Mouse (Mus musculus): ENCODE results near the gene Ablim1. TPM values are rescaled to one million over a fixed set of nuclear protein-coding genes. Genes with fewer than 3 reads are reported as not detected.

Gene Ablim1
- polyA plus RNA-seq (2015; fragmentation: Nextera tagmentation; extraction: Ambion mirVana): 39.3 and 43.2 TPM in 2 replicates

- H3K27ac ChIP-seq (ENCODE audit: low read length): peak within 1 kb of the TSS; percentile 47
- WGBS: 1% methylated on average over 51 of the region's 52 CpGs
- 0 out of 2 replicates have a peak, but pooled peaks cover 3% of the 10 kb centered on the region for H3K27me3 ChIP-seq (ENCODE audit: insufficient read depth, low read length)
- no peaks in the 10 kb centered on the region for H3K9me3 ChIP-seq (ENCODE audit: low read length)
- peak within 1 kb of the TSS; percentile 77 for H3K9ac ChIP-seq (replicated peaks; ENCODE audit: low read length)
- peak within 1 kb of the TSS; percentile 92 for H3K4me2 ChIP-seq (replicated peaks; ENCODE audit: low read depth, low read length)
- ATAC-seq (ENCODE audit: low FRiP score, low TSS enrichment): peak; percentile 91
- H3K4me1 ChIP-seq (ENCODE audit: insufficient read depth, low read length): peaks cover 11% of the 10 kb centered on the region
- no peaks in the 10 kb centered on the region for H3K36me3 ChIP-seq (ENCODE audit: insufficient read depth, low read length)
- H3K4me3 ChIP-seq (ENCODE audit: low read length): peak within 1 kb of the TSS; percentile 60
Observed at GRCm38 (mm10) chr19:57314346-57315012, at the start of gene Ablim1. Gene Ablim1 (minus strand): TSS chr19:57314919.

- Histone ChIP-seq H3K4me3 (ENCODE audit: low read length) (no peak overlapping the region), H3K27ac (ENCODE audit: low read length) (no peak overlapping the region), H3K9me3 (ENCODE audit: low read length) (no peaks in the 10 kb centered on the region), H3K36me3 (ENCODE audit: insufficient read depth, low read length) (peaks cover 1% of the 10 kb centered on the region; the same call in 1 of the 2 replicates), H3K4me2 (replicated peaks; ENCODE audit: low read depth, low read length) (peak overlapping the region; percentile 52), H3K9ac (replicated peaks; ENCODE audit: low read length) (peak overlapping the region; percentile 52; the same call in 1 of the 2 replicates), H3K27me3 (ENCODE audit: insufficient read depth, low read length) (no peaks in the 10 kb centered on the region), H3K4me1 (ENCODE audit: insufficient read depth, low read length) (peaks cover 71% of the 10 kb centered on the region)
- WGBS: 88% methylated on average over 7 of the region's 7 CpGs
- ATAC-seq (ENCODE audit: low FRiP score, low TSS enrichment): no peak
Observed at GRCm38 (mm10) chr19:57363538-57363937, 48.8 kb upstream of the Ablim1 start.

- no peaks in the 10 kb centered on the region for H3K9me3 ChIP-seq (ENCODE audit: low read length)
- no peaks in the 10 kb centered on the region for H3K27me3 ChIP-seq (ENCODE audit: insufficient read depth, low read length)
- no peak for ATAC-seq (ENCODE audit: low FRiP score, low TSS enrichment)
- 19% methylated on average over 7 of the region's 7 CpGs for WGBS
- H3K4me1 ChIP-seq (ENCODE audit: insufficient read depth, low read length): peaks cover 74% of the 10 kb centered on the region
- H3K4me2 ChIP-seq (replicated peaks; ENCODE audit: low read depth, low read length): peak overlapping the region; percentile 52
- H3K27ac ChIP-seq (ENCODE audit: low read length): peak overlapping the region; percentile 16; the same call in 1 of the 2 replicates
- H3K36me3 ChIP-seq (ENCODE audit: insufficient read depth, low read length): no peaks in the 10 kb centered on the region
- peak overlapping the region; percentile 52 for H3K9ac ChIP-seq (replicated peaks; ENCODE audit: low read length)
- peak overlapping the region; percentile 35 for H3K4me3 ChIP-seq (ENCODE audit: low read length)
Observed at GRCm38 (mm10) chr19:57363076-57363475, 48.4 kb upstream of the Ablim1 start.

- H3K4me2 ChIP-seq (replicated peaks; ENCODE audit: low read depth, low read length): peak overlapping the region; percentile 52
- peak overlapping the region; percentile 35 for H3K4me3 ChIP-seq (ENCODE audit: low read length)
- H3K36me3 ChIP-seq (ENCODE audit: insufficient read depth, low read length): no peaks in the 10 kb centered on the region
- no peaks in the 10 kb centered on the region for H3K27me3 ChIP-seq (ENCODE audit: insufficient read depth, low read length)
- H3K9me3 ChIP-seq (ENCODE audit: low read length): no peaks in the 10 kb centered on the region
- 16% methylated on average over 5 of the region's 5 CpGs for WGBS
- no peak for ATAC-seq (ENCODE audit: low FRiP score, low TSS enrichment)
- peak overlapping the region; percentile 52; the same call in 1 of the 2 replicates for H3K9ac ChIP-seq (replicated peaks; ENCODE audit: low read length)
- H3K4me1 ChIP-seq (ENCODE audit: insufficient read depth, low read length): peaks cover 69% of the 10 kb centered on the region
- H3K27ac ChIP-seq (ENCODE audit: low read length): peak overlapping the region; percentile 16; the same call in 1 of the 2 replicates
Observed at GRCm38 (mm10) chr19:57362586-57362985, 47.9 kb upstream of the Ablim1 start.

- Histone ChIP-seq H3K4me2 (replicated peaks; ENCODE audit: low read depth, low read length) (peak overlapping the region; percentile 63), H3K9me3 (ENCODE audit: low read length) (no peaks in the 10 kb centered on the region), H3K36me3 (ENCODE audit: insufficient read depth, low read length) (no peaks in the 10 kb centered on the region), H3K4me1 (ENCODE audit: insufficient read depth, low read length) (peaks cover 63% of the 10 kb centered on the region), H3K4me3 (ENCODE audit: low read length) (peak overlapping the region; percentile 93), H3K27ac (ENCODE audit: low read length) (peak overlapping the region; percentile 96; the same call in 1 of the 2 replicates), H3K9ac (replicated peaks; ENCODE audit: low read length) (peak overlapping the region; percentile 99), H3K27me3 (ENCODE audit: insufficient read depth, low read length) (no peaks in the 10 kb centered on the region)
- ATAC-seq (ENCODE audit: low FRiP score, low TSS enrichment): no peak
- 8% methylated on average over 3 of the region's 3 CpGs for WGBS
Observed at GRCm38 (mm10) chr19:57361939-57362307, 47.2 kb upstream of the Ablim1 start.

GRCm38 (mm10) chr19:57361131-57361938 is 46.6 kb upstream of the Ablim1 start:
- Histone ChIP-seq H3K4me1 (ENCODE audit: insufficient read depth, low read length) (peaks cover 58% of the 10 kb centered on the region), H3K36me3 (ENCODE audit: insufficient read depth, low read length) (no peaks in the 10 kb centered on the region), H3K4me2 (replicated peaks; ENCODE audit: low read depth, low read length) (peak overlapping the region; percentile 63), H3K4me3 (ENCODE audit: low read length) (peak overlapping the region; percentile 93), H3K9me3 (ENCODE audit: low read length) (no peaks in the 10 kb centered on the region), H3K9ac (replicated peaks; ENCODE audit: low read length) (peak overlapping the region; percentile 99), H3K27me3 (ENCODE audit: insufficient read depth, low read length) (no peaks in the 10 kb centered on the region), H3K27ac (ENCODE audit: low read length) (peak overlapping the region; percentile 96)
- peak; percentile 77; the same call in 1 of the 2 replicates for ATAC-seq (ENCODE audit: low FRiP score, low TSS enrichment)
- WGBS: 0% methylated on average over 62 of the region's 78 CpGs

- Histone ChIP-seq H3K9ac (replicated peaks; ENCODE audit: low read length) (peak within 1 kb of the TSS; percentile 99), H3K9me3 (ENCODE audit: low read length) (no peaks in the 10 kb centered on the region), H3K4me2 (replicated peaks; ENCODE audit: low read depth, low read length) (peak within 1 kb of the TSS; percentile 63), H3K4me3 (ENCODE audit: low read length) (peak within 1 kb of the TSS; percentile 93), H3K27me3 (ENCODE audit: insufficient read depth, low read length) (no peaks in the 10 kb centered on the region), H3K4me1 (ENCODE audit: insufficient read depth, low read length) (peaks cover 57% of the 10 kb centered on the region), H3K36me3 (ENCODE audit: insufficient read depth, low read length) (no peaks in the 10 kb centered on the region), H3K27ac (ENCODE audit: low read length) (peak within 1 kb of the TSS; percentile 96)
- WGBS: under 1% methylated on average over 51 of the region's 70 CpGs
- peak; percentile 90 for ATAC-seq (ENCODE audit: low FRiP score, low TSS enrichment)
Observed at GRCm38 (mm10) chr19:57360341-57361130, 45.8 kb upstream of the Ablim1 start, which contains the start of gene Fam160b1. Gene Fam160b1 (plus strand): TSS chr19:57360680.

GRCm38 (mm10) chr19:57359701-57360326 is 45.1 kb upstream of the Ablim1 start:
- Histone ChIP-seq H3K4me3 (ENCODE audit: low read length) (peak overlapping the region; percentile 93), H3K36me3 (ENCODE audit: insufficient read depth, low read length) (no peaks in the 10 kb centered on the region), H3K27me3 (ENCODE audit: insufficient read depth, low read length) (no peaks in the 10 kb centered on the region), H3K9me3 (ENCODE audit: low read length) (no peaks in the 10 kb centered on the region), H3K4me2 (replicated peaks; ENCODE audit: low read depth, low read length) (peak overlapping the region; percentile 63), H3K4me1 (ENCODE audit: insufficient read depth, low read length) (peaks cover 56% of the 10 kb centered on the region), H3K27ac (ENCODE audit: low read length) (peak overlapping the region; percentile 76), H3K9ac (replicated peaks; ENCODE audit: low read length) (peak overlapping the region; percentile 50)
- WGBS: 42% methylated on average over 10 of the region's 10 CpGs
- ATAC-seq (ENCODE audit: low FRiP score, low TSS enrichment): no peak
